Mouse (Mus musculus) lung, embryonic 16.5 days (tissue): ENCODE data around the gene Cpxm1. TPM values are rescaled to one million over a fixed set of nuclear protein-coding genes. Genes with fewer than 3 reads are reported as not detected.
A peak's percentile ranks its signal among the peaks of the same experiment; 100 is the strongest.

Source experiments
- ATAC-seq: fragments of 200-750 bp; cut with Nextera tagmentation; 2 replicates; pipeline ENCODE4 v1.8.0; 2017; ENCODE audit warnings: low read depth, mild to moderate bottlenecking, moderate library complexity
- H3K27ac ChIP-seq: fragments of 300-500 bp; sonication (generic); 2 replicates; pipeline ENCODE4 v1.5.1; 2014; ENCODE audit warnings: mild to moderate bottlenecking, control low read depth, low read length
- H3K27me3 ChIP-seq: fragments of 300-500 bp; sonication (generic); 2 replicates; pipeline ENCODE4 v1.6.1; 2014; ENCODE audit warnings: low read depth, low read length, mixed read lengths; ENCODE audit not compliant: control insufficient read depth, insufficient read depth
- H3K36me3 ChIP-seq: fragments of 300-500 bp; sonication (generic); 2 replicates; pipeline ENCODE4 v1.6.1; 2014; ENCODE audit warnings: low read length; ENCODE audit not compliant: control insufficient read depth, insufficient read depth
- H3K4me1 ChIP-seq: fragments of 300-500 bp; sonication (generic); replicated peaks from 2 replicates; pipeline ENCODE4 v1.6.1; 2014; ENCODE audit warnings: low read length, mixed read lengths; ENCODE audit not compliant: control insufficient read depth, insufficient read depth
- H3K4me2 ChIP-seq: fragments of 300-500 bp; sonication (generic); 2 replicates; pipeline ENCODE4 v1.6.1; 2014; ENCODE audit warnings: low read depth, low read length, control low read depth
- H3K4me3 ChIP-seq: fragments of 300-500 bp; sonication (generic); 2 replicates; pipeline ENCODE4 v1.5.1; 2014; ENCODE audit warnings: mild to moderate bottlenecking, low read length, control low read depth
- H3K9ac ChIP-seq: fragments of 300-500 bp; sonication (generic); 2 replicates; pipeline ENCODE4 v1.6.1; 2014; ENCODE audit warnings: low read length, control low read depth
- H3K9me3 ChIP-seq: fragments of 300-500 bp; sonication (generic); 2 replicates; pipeline ENCODE4 v1.6.1; 2016; ENCODE audit warnings: low read length; ENCODE audit not compliant: control insufficient read depth
- whole genome bisulfite sequencing: fragments of 180-500 bp; shearing (Covaris S2); extraction: QIAGEN DNeasy Blood & Tissue Kit; methylation state at CpG from one replicate; pipeline ENCODE4 v1.1.7; 2014; 5-methylcytosine and 5-hydroxymethylcytosine counted together
- polyA plus RNA-seq: library from polyadenylated mRNA; unstranded; fragments of >200 nt; fragmentation: Nextera tagmentation; extraction: Ambion mirVana; gene quantifications from 2 replicates; pipeline ENCODE4 v1.2.1, GENCODE M21; 2015

Cpxm1 gene
- polyA plus RNA-seq, 1 experiment from 2014 or later = 65.8 TPM

GRCm38 (mm10) chr2:130406178-130406577 is 8.8 kb upstream of the Cpxm1 start, which contains the start of gene Tmem239:
Gene Tmem239 (plus strand): TSS chr2:130406478.
- no peaks in the 10 kb centered on the region for H3K9me3 ChIP-seq
- WGBS = 80% methylated on average over 2 of the region's 2 CpGs
- H3K4me1 ChIP-seq = no peaks in the 10 kb centered on the region
- H3K27ac ChIP-seq = no peak within 1 kb of the TSS
- H3K27me3 ChIP-seq = no peaks in the 10 kb centered on the region
- no peak for ATAC-seq
- H3K36me3 ChIP-seq = no peaks in the 10 kb centered on the region
- H3K9ac ChIP-seq = no peak within 1 kb of the TSS
- H3K4me2 ChIP-seq = no peak within 1 kb of the TSS
- no peak within 1 kb of the TSS for H3K4me3 ChIP-seq

GRCm38 (mm10) chr2:130404939-130405338 is 7.6 kb upstream of the Cpxm1 start, which contains the start of the genes Gm28372 and 1700020A23Rik:
Gene Gm28372 (plus strand): TSS chr2:130405239.
Gene 1700020A23Rik (plus strand): TSS chr2:130405259.
- H3K4me2 ChIP-seq = no peak within 1 kb of the TSS
- H3K4me1 ChIP-seq = no peaks in the 10 kb centered on the region; the same call in 1 of the 2 replicates
- H3K27me3 ChIP-seq = no peaks in the 10 kb centered on the region
- no peak within 1 kb of the TSS for H3K4me3 ChIP-seq
- WGBS = 89% methylated on average over 1 of the region's 1 CpGs
- H3K36me3 ChIP-seq = no peaks in the 10 kb centered on the region
- no peak for ATAC-seq
- H3K9ac ChIP-seq = no peak within 1 kb of the TSS
- no peak within 1 kb of the TSS for H3K27ac ChIP-seq
- no peaks in the 10 kb centered on the region for H3K9me3 ChIP-seq

- WGBS = 66% methylated on average over 4 of the region's 4 CpGs
- no peak overlapping the region for H3K9ac ChIP-seq
- ATAC-seq = no peak
- no peak overlapping the region for H3K4me2 ChIP-seq
- H3K27me3 ChIP-seq = no peaks in the 10 kb centered on the region
- H3K4me3 ChIP-seq = no peak overlapping the region
- H3K4me1 ChIP-seq = peaks cover 4% of the 10 kb centered on the region; the same call in 1 of the 2 replicates
- H3K9me3 ChIP-seq = no peaks in the 10 kb centered on the region
- H3K36me3 ChIP-seq = no peaks in the 10 kb centered on the region
- no peak overlapping the region for H3K27ac ChIP-seq
Observed at GRCm38 (mm10) chr2:130401891-130402290, 4.5 kb upstream of the Cpxm1 start.

GRCm38 (mm10) chr2:130400046-130400445 is 2.7 kb upstream of the Cpxm1 start:
- 87% methylated on average over 1 of the region's 1 CpGs for WGBS
- no peak overlapping the region for H3K4me3 ChIP-seq

GRCm38 (mm10) chr2:130398091-130398490 is 717 bp upstream of the Cpxm1 start:
- H3K4me2 ChIP-seq = peak overlapping the region; percentile 95
- H3K4me1 ChIP-seq = peaks cover 4% of the 10 kb centered on the region; the same call in 1 of the 2 replicates
- peak overlapping the region; percentile 82 for H3K9ac ChIP-seq
- peak; percentile 34; the same call in 1 of the 2 replicates for ATAC-seq
- peak overlapping the region; percentile 63 for H3K4me3 ChIP-seq
- H3K36me3 ChIP-seq = peaks cover 2% of the 10 kb centered on the region
- H3K27ac ChIP-seq = no peak overlapping the region
- H3K27me3 ChIP-seq = no peaks in the 10 kb centered on the region
- no peaks in the 10 kb centered on the region for H3K9me3 ChIP-seq
- 10% methylated on average over 14 of the region's 14 CpGs for WGBS

More at GRCm38 (mm10) chr2:130400046-130400445, 2.7 kb upstream of the Cpxm1 start:
- ATAC-seq = no peak
- H3K36me3 ChIP-seq = no peaks in the 10 kb centered on the region
- H3K4me2 ChIP-seq = no peak overlapping the region
- no peak overlapping the region for H3K27ac ChIP-seq
- H3K9me3 ChIP-seq = no peaks in the 10 kb centered on the region
- H3K9ac ChIP-seq = no peak overlapping the region
- H3K27me3 ChIP-seq = no peaks in the 10 kb centered on the region
- H3K4me1 ChIP-seq = peaks cover 4% of the 10 kb centered on the region; the same call in 1 of the 2 replicates

GRCm38 (mm10) chr2:130395696-130396095 is 1.7 kb downstream of the Cpxm1 start:
- WGBS = 94% methylated on average over 10 of the region's 11 CpGs
- ATAC-seq = no peak
- H3K9me3 ChIP-seq = no peaks in the 10 kb centered on the region
- no peak overlapping the region for H3K27ac ChIP-seq
- H3K27me3 ChIP-seq = no peaks in the 10 kb centered on the region
- H3K9ac ChIP-seq = no peak overlapping the region
- H3K4me3 ChIP-seq = no peak overlapping the region
- peaks cover 4% of the 10 kb centered on the region; the same call in 1 of the 2 replicates for H3K4me1 ChIP-seq
- H3K36me3 ChIP-seq = peaks cover 2% of the 10 kb centered on the region
- no peak overlapping the region for H3K4me2 ChIP-seq

- no peak for ATAC-seq
- Histone ChIP-seq H3K27me3 (no peaks in the 10 kb centered on the region), H3K27ac (no peak overlapping the region), H3K36me3 (peaks cover 2% of the 10 kb centered on the region), H3K4me3 (no peak overlapping the region), H3K9ac (no peak overlapping the region), H3K9me3 (no peaks in the 10 kb centered on the region), H3K4me1 (peaks cover 1% of the 10 kb centered on the region; the same call in 1 of the 2 replicates), H3K4me2 (no peak overlapping the region)
- 85% methylated on average over 3 of the region's 3 CpGs for WGBS
Observed at GRCm38 (mm10) chr2:130392836-130393235, 4.5 kb downstream of the Cpxm1 start.

GRCm38 (mm10) chr2:130390993-130391625 is 6.3 kb downstream of the Cpxm1 start:
- Histone ChIP-seq H3K27me3 (no peaks in the 10 kb centered on the region), H3K4me3 (no peak overlapping the region), H3K4me1 (no peaks in the 10 kb centered on the region; the same call in 1 of the 2 replicates), H3K27ac (no peak overlapping the region), H3K9ac (no peak overlapping the region), H3K9me3 (no peaks in the 10 kb centered on the region), H3K4me2 (no peak overlapping the region), H3K36me3 (peaks cover 2% of the 10 kb centered on the region)
- ATAC-seq = no peak
- WGBS = 78% methylated on average over 11 of the region's 11 CpGs

GRCm38 (mm10) chr2:130388796-130389195 is 8.6 kb downstream of the Cpxm1 start:
- H3K4me3 ChIP-seq = no peak overlapping the region
- H3K27ac ChIP-seq = no peak overlapping the region
- ATAC-seq = no peak
- H3K9me3 ChIP-seq = no peaks in the 10 kb centered on the region
- no peaks in the 10 kb centered on the region for H3K4me1 ChIP-seq
- no peaks in the 10 kb centered on the region; the same call in 1 of the 2 replicates for H3K36me3 ChIP-seq
- H3K4me2 ChIP-seq = no peak overlapping the region
- no peak overlapping the region for H3K9ac ChIP-seq
- WGBS = 79% methylated on average over 2 of the region's 2 CpGs
- H3K27me3 ChIP-seq = no peaks in the 10 kb centered on the region
